Mouse (Mus musculus): ENCODE measurements around the gene Clec3a. TPM values are rescaled to one million over a fixed set of nuclear protein-coding genes. Genes with fewer than 3 reads are reported as not detected.
A peak's percentile ranks its signal among the peaks of the same experiment; 100 is the strongest.

Clec3a gene
- polyA plus RNA-seq, 1 experiment from 2014 or later = 0.38 TPM

GRCm38 (mm10) chr8:114411421-114411820 is 6.5 kb upstream of the Clec3a start:
- no peaks in the 10 kb centered on the region for H3K36me3 ChIP-seq (ENCODE audit: control insufficient read depth, insufficient read depth, low read length)
- no peak overlapping the region for H3K9ac ChIP-seq (ENCODE audit: low read length)
- no peak overlapping the region for H3K4me3 ChIP-seq (ENCODE audit: low read length)
- no peaks in the 10 kb centered on the region for H3K4me1 ChIP-seq (replicated peaks; ENCODE audit: control insufficient read depth, insufficient read depth, low read length)
- no peaks in the 10 kb centered on the region for H3K27me3 ChIP-seq (ENCODE audit: control insufficient read depth, insufficient read depth, low read depth, low read length)
- H3K27ac ChIP-seq (ENCODE audit: low read length) = no peak overlapping the region
- H3K9me3 ChIP-seq (ENCODE audit: control insufficient read depth, low read length) = no peaks in the 10 kb centered on the region; the same call in 1 of the 2 replicates
- WGBS = 66% methylated on average over 3 of the region's 3 CpGs
- ATAC-seq (ENCODE audit: low read depth) = no peak
- H3K4me2 ChIP-seq (ENCODE audit: low read depth, low read length) = no peak overlapping the region

GRCm38 (mm10) chr8:114418486-114418885 is 600 bp downstream of the Clec3a start:
- no peak overlapping the region for H3K9ac ChIP-seq (ENCODE audit: low read length)
- WGBS = 72% methylated on average over 5 of the region's 5 CpGs
- no peaks in the 10 kb centered on the region for H3K27me3 ChIP-seq (ENCODE audit: control insufficient read depth, insufficient read depth, low read depth, low read length)
- no peaks in the 10 kb centered on the region for H3K36me3 ChIP-seq (ENCODE audit: control insufficient read depth, insufficient read depth, low read length)
- no peak overlapping the region for H3K4me3 ChIP-seq (ENCODE audit: low read length)
- H3K4me1 ChIP-seq (replicated peaks; ENCODE audit: control insufficient read depth, insufficient read depth, low read length) = no peaks in the 10 kb centered on the region; the same call in 1 of the 2 replicates
- no peak overlapping the region for H3K4me2 ChIP-seq (ENCODE audit: low read depth, low read length)
- no peak overlapping the region for H3K27ac ChIP-seq (ENCODE audit: low read length)
- H3K9me3 ChIP-seq (ENCODE audit: control insufficient read depth, low read length) = no peaks in the 10 kb centered on the region; the same call in 1 of the 2 replicates
- no peak for ATAC-seq (ENCODE audit: low read depth)

- Histone ChIP-seq H3K36me3 (ENCODE audit: control insufficient read depth, insufficient read depth, low read length) (no peaks in the 10 kb centered on the region), H3K27ac (ENCODE audit: low read length) (no peak overlapping the region), H3K4me3 (ENCODE audit: low read length) (no peak overlapping the region), H3K9ac (ENCODE audit: low read length) (no peak overlapping the region), H3K4me1 (replicated peaks; ENCODE audit: control insufficient read depth, insufficient read depth, low read length) (no peaks in the 10 kb centered on the region; the same call in 1 of the 2 replicates), H3K9me3 (ENCODE audit: control insufficient read depth, low read length) (no peaks in the 10 kb centered on the region; the same call in 1 of the 2 replicates), H3K27me3 (ENCODE audit: control insufficient read depth, insufficient read depth, low read depth, low read length) (no peaks in the 10 kb centered on the region), H3K4me2 (ENCODE audit: low read depth, low read length) (no peak overlapping the region)
- WGBS = 36% methylated on average over 6 of the region's 6 CpGs
- ATAC-seq (ENCODE audit: low read depth) = no peak
These were observed 1.0 kb downstream of the Clec3a start for GRCm38 (mm10) chr8:114418904-114419303.

GRCm38 (mm10) chr8:114421544-114421943 is 3.7 kb downstream of the Clec3a start:
- Histone ChIP-seq H3K9ac (ENCODE audit: low read length) (no peak overlapping the region), H3K4me2 (ENCODE audit: low read depth, low read length) (no peak overlapping the region), H3K27me3 (ENCODE audit: control insufficient read depth, insufficient read depth, low read depth, low read length) (no peaks in the 10 kb centered on the region), H3K4me1 (replicated peaks; ENCODE audit: control insufficient read depth, insufficient read depth, low read length) (no peaks in the 10 kb centered on the region; the same call in 1 of the 2 replicates), H3K36me3 (ENCODE audit: control insufficient read depth, insufficient read depth, low read length) (no peaks in the 10 kb centered on the region), H3K4me3 (ENCODE audit: low read length) (no peak overlapping the region), H3K9me3 (ENCODE audit: control insufficient read depth, low read length) (no peaks in the 10 kb centered on the region), H3K27ac (ENCODE audit: low read length) (no peak overlapping the region)
- WGBS = 71% methylated on average over 4 of the region's 4 CpGs
- no peak for ATAC-seq (ENCODE audit: low read depth)

- H3K27me3 ChIP-seq (ENCODE audit: control insufficient read depth, insufficient read depth, low read depth, low read length) = no peaks in the 10 kb centered on the region
- H3K4me2 ChIP-seq (ENCODE audit: low read depth, low read length) = no peak overlapping the region
- peaks cover 7% of the 10 kb centered on the region for H3K4me1 ChIP-seq (replicated peaks; ENCODE audit: control insufficient read depth, insufficient read depth, low read length)
- H3K4me3 ChIP-seq (ENCODE audit: low read length) = no peak overlapping the region
- no peaks in the 10 kb centered on the region for H3K36me3 ChIP-seq (ENCODE audit: control insufficient read depth, insufficient read depth, low read length)
- no peak overlapping the region for H3K9ac ChIP-seq (ENCODE audit: low read length)
- H3K27ac ChIP-seq (ENCODE audit: low read length) = no peak overlapping the region
- 7% methylated on average over 6 of the region's 6 CpGs for WGBS
- ATAC-seq (ENCODE audit: low read depth) = no peak
- no peaks in the 10 kb centered on the region for H3K9me3 ChIP-seq (ENCODE audit: control insufficient read depth, low read length)
These were observed 20.4 kb downstream of the Clec3a start for GRCm38 (mm10) chr8:114438236-114438635.

- H3K9me3 ChIP-seq (ENCODE audit: control insufficient read depth, low read length) = no peaks in the 10 kb centered on the region
- peak within 1 kb of the TSS; percentile 83 for H3K4me3 ChIP-seq (ENCODE audit: low read length)
- peak within 1 kb of the TSS; percentile 83 for H3K9ac ChIP-seq (ENCODE audit: low read length)
- peak; percentile 97 for ATAC-seq (ENCODE audit: low read depth)
- no peaks in the 10 kb centered on the region for H3K27me3 ChIP-seq (ENCODE audit: control insufficient read depth, insufficient read depth, low read depth, low read length)
- no peaks in the 10 kb centered on the region for H3K36me3 ChIP-seq (ENCODE audit: control insufficient read depth, insufficient read depth, low read length)
- H3K4me2 ChIP-seq (ENCODE audit: low read depth, low read length) = peak within 1 kb of the TSS; percentile 89
- WGBS = 0% methylated on average over 54 of the region's 54 CpGs
- peak within 1 kb of the TSS; percentile 88 for H3K27ac ChIP-seq (ENCODE audit: low read length)
- H3K4me1 ChIP-seq (replicated peaks; ENCODE audit: control insufficient read depth, insufficient read depth, low read length) = peaks cover 7% of the 10 kb centered on the region
These were observed 21.7 kb downstream of the Clec3a start, which contains the start of gene Wwox for GRCm38 (mm10) chr8:114439334-114440204. Wwox (plus strand) TSS chr8:114439655.

- H3K4me2 ChIP-seq (ENCODE audit: low read depth, low read length) = peak overlapping the region; percentile 89
- H3K9ac ChIP-seq (ENCODE audit: low read length) = peak overlapping the region; percentile 83
- H3K4me1 ChIP-seq (replicated peaks; ENCODE audit: control insufficient read depth, insufficient read depth, low read length) = peaks cover 7% of the 10 kb centered on the region
- H3K4me3 ChIP-seq (ENCODE audit: low read length) = peak overlapping the region; percentile 83
- peak overlapping the region; percentile 88 for H3K27ac ChIP-seq (ENCODE audit: low read length)
- 15% methylated on average over 5 of the region's 5 CpGs for WGBS
- no peak for ATAC-seq (ENCODE audit: low read depth)
- no peaks in the 10 kb centered on the region for H3K9me3 ChIP-seq (ENCODE audit: control insufficient read depth, low read length)
- no peaks in the 10 kb centered on the region; the same call in 1 of the 2 replicates for H3K36me3 ChIP-seq (ENCODE audit: control insufficient read depth, insufficient read depth, low read length)
- no peaks in the 10 kb centered on the region for H3K27me3 ChIP-seq (ENCODE audit: control insufficient read depth, insufficient read depth, low read depth, low read length)
These were observed 22.3 kb downstream of the Clec3a start for GRCm38 (mm10) chr8:114440205-114440589.

GRCm38 (mm10) chr8:114441616-114442015 is 23.7 kb downstream of the Clec3a start:
- no peak overlapping the region for H3K4me2 ChIP-seq (ENCODE audit: low read depth, low read length)
- H3K4me3 ChIP-seq (ENCODE audit: low read length) = no peak overlapping the region
- H3K27me3 ChIP-seq (ENCODE audit: control insufficient read depth, insufficient read depth, low read depth, low read length) = no peaks in the 10 kb centered on the region
- no peaks in the 10 kb centered on the region for H3K9me3 ChIP-seq (ENCODE audit: control insufficient read depth, low read length)
- no peak overlapping the region for H3K9ac ChIP-seq (ENCODE audit: low read length)
- ATAC-seq (ENCODE audit: low read depth) = no peak
- H3K36me3 ChIP-seq (ENCODE audit: control insufficient read depth, insufficient read depth, low read length) = peaks cover 3% of the 10 kb centered on the region; the same call in 1 of the 2 replicates
- no peak overlapping the region for H3K27ac ChIP-seq (ENCODE audit: low read length)
- WGBS = 79% methylated on average over 4 of the region's 4 CpGs
- H3K4me1 ChIP-seq (replicated peaks; ENCODE audit: control insufficient read depth, insufficient read depth, low read length) = peaks cover 7% of the 10 kb centered on the region

GRCm38 (mm10) chr8:114446884-114447283 is 29.0 kb downstream of the Clec3a start:
- 0 out of 2 replicates have a peak overlapping the region, but pooled peaks have one; percentile 1 for H3K9ac ChIP-seq (ENCODE audit: low read length)
- H3K4me2 ChIP-seq (ENCODE audit: low read depth, low read length) = no peak overlapping the region
- WGBS = 67% methylated on average over 7 of the region's 7 CpGs

More at GRCm38 (mm10) chr8:114446884-114447283, 29.0 kb downstream of the Clec3a start:
- Histone ChIP-seq H3K27ac (ENCODE audit: low read length) (no peak overlapping the region), H3K4me1 (replicated peaks; ENCODE audit: control insufficient read depth, insufficient read depth, low read length) (0 out of 2 replicates have a peak, but pooled peaks cover 2% of the 10 kb centered on the region), H3K4me3 (ENCODE audit: low read length) (no peak overlapping the region), H3K27me3 (ENCODE audit: control insufficient read depth, insufficient read depth, low read depth, low read length) (no peaks in the 10 kb centered on the region), H3K36me3 (ENCODE audit: control insufficient read depth, insufficient read depth, low read length) (peaks cover 12% of the 10 kb centered on the region), H3K9me3 (ENCODE audit: control insufficient read depth, low read length) (no peaks in the 10 kb centered on the region)
- no peak for ATAC-seq (ENCODE audit: low read depth)
